Mouse (Mus musculus): ENCODE results near the gene Cfap46. TPM values are rescaled to one million over a fixed set of nuclear protein-coding genes. Genes with fewer than 3 reads are reported as not detected.

The Cfap46 gene
- 1.6 and 2.4 TPM in 2 replicates for polyA plus RNA-seq (2012; rRNA removed)

DNA sequence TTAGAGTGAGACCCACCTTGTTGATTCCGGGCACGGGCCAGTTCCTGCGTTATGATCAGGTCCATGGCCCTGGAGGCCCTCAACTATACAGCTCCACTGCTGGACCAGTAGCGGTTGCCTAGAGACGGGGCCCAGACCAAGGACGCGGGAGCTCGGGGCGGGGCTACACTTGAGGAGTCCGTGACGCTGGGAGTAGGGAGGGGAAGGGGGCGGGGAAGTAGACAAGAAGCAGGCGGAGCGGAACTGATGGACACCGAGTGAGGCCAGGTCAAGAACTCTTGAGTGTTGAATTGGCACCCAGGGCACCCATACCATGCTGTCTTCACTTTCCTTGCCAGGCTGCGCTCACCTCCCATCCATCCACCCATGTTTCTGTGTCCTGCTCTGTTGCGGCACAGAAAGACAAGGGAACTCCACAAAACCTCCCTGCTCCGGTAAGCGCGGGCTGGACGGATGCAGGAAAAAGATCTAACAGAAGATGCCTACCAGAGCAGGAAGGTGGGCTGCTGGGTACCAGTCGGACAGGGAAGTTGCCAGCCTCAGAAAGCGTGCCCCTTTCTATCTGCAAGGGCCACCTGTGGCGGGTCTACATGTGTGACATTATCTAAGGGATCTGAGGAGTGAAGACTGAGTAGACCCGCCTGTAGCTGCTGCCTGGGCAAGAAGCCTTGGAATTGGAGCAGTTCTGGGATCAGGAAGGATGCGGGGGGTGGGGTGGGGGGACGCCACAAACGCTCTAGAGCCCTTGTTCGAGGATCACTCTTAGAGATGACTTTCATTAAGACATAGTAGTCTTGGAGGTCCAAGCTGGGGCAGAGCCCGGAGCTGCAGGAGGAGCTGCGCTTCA lies at the start of gene Cfap46:
Gene Cfap46 (minus strand): TSS at position 112 of the 847 bp plus-strand sequence.
- no peak for DNase-seq (ENCODE audit: low read depth)

DNA sequence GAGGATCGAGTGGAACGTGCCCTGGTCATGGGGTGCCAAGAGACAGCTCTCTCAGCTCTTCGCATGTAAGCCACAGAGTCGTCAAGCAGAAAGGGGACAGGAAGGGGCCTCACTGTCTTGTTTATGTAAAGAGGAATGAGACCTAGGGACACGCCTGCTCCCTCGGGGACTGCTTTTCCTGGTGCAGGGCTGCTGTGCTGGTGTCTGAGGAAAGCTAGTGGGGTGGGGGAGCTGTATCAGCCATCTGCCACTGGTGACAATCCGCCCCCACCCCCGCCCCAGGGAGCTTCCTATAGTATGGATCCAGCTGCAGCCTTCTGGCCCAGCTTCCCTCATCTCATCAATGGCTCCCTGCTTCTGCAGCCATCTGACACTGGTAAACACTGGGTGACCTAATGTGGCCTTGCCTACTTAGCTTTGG lies 47.7 kb upstream of the Cfap46 start:
- no peak for DNase-seq (ENCODE audit: low read depth)

DNA sequence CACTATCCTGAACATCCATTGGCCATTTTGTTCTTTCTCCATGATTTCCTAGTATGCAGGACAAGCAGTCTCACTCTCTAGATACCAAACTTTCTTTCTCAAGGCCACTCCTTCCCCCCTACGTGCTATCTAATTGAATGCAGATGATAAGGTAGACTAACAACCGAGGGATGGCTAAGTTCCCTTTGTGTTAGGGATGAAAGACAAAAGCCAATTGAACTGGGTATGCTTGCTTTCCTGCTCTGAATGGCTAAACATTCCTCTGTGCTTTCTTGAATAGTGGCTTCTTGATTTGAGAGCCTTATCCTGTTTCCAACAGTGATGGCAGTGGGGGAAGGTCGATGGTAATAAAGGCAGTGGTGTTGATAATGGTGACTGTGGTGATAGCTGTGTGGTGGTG lies 43.5 kb upstream of the Cfap46 start:
- no peak for DNase-seq (ENCODE audit: low read depth)

DNA sequence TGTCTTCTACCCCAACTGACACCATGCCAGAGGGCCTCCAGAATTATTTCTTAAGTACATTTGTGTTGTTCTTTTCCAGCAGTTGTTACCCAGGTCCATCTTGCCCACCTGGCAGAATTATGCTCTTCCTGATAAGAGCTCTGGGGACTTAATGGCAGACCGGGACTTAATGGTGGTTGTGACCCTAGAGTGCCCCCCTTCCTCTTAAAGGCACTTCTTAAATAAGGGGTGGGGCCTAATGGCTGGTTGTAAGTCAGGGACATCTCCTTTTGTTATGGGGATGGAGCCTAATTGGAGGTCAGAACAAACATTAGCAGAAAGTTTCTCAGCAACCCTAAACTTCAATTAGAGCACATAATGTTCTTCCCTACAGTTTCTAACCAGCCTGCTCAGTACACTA lies 42.0 kb upstream of the Cfap46 start:
- no peak for DNase-seq (ENCODE audit: low read depth)

DNA sequence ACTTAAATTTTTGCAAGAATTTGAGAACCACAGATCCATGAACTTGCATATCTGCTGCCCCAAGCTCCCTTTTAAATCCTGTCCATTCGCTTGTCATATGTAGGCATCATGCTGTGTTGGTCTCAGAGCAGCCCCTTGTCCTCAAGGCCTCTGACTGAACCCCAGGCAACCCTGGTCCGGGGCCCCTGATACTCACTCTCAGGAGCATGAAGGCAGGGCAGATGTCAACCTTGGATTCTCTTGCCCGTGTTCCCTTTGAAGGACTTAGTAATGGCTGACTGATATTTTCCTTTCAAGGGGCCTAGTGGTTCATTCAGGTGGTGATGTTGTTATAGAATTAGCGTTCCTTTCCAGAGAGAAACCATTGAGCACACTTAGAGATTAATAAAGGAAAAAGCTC lies 40.4 kb upstream of the Cfap46 start:
- DNase-seq (ENCODE audit: low read depth): no peak

DNA sequence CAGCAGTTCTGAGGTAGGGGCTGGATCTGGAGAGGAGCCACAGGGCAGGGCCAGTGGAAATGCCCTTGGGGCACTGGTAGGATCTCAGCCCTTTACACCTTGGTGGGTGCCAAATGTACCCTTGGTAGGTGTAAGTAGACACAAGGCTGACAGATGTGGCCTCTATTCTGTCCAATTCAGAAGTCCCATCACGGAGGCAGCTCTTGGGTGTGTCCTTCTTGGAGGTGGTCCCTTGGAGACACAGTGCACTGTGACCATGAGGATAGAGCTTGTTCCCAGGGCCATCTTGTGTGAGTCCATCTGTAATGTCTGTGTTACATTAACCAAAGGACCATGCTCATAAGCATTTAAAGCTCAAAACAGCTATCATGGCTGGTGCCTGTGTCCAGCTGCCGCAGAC lies 37.6 kb upstream of the Cfap46 start:
- no peak for DNase-seq (ENCODE audit: low read depth)

DNA sequence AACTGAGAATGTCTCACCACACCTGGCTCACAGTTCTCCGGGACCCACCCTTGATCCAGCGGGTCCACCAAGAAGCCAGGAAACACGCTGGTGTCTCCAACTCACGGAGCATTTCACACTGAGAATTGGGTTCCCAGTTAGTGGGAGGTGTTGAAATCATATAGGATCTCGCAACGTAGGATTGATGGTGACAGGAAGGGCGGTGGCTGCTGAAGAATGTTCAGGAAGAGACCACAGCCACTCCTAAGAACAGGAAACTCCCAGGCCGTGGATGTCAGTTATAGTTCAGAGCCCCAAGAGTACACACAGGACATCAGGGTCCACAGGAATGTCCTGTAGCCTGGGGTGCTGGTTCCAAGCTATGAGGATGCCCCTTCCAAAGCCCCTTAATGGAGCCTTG lies 34.2 kb upstream of the Cfap46 start:
- DNase-seq (ENCODE audit: low read depth): no peak

DNA sequence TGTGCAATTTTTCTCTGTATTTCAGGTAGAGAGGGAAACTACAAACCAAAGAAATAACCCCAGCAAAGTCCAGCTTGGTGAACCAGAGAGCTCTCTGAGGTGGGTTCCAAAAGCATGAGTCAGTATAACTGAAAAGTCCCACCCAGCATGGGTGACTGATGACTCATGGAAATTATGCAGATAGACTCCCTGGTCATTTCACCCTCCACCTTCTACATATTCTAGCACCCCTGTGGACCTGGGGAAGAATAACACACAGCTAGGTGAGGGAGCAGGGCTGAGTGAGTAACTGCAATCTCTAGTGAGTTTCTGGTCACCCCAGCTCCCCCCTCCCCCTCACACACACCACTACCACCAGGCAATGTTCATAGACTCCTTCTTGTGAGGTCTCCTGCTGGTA lies 28.2 kb upstream of the Cfap46 start:
- DNase-seq (ENCODE audit: low read depth): no peak

DNA sequence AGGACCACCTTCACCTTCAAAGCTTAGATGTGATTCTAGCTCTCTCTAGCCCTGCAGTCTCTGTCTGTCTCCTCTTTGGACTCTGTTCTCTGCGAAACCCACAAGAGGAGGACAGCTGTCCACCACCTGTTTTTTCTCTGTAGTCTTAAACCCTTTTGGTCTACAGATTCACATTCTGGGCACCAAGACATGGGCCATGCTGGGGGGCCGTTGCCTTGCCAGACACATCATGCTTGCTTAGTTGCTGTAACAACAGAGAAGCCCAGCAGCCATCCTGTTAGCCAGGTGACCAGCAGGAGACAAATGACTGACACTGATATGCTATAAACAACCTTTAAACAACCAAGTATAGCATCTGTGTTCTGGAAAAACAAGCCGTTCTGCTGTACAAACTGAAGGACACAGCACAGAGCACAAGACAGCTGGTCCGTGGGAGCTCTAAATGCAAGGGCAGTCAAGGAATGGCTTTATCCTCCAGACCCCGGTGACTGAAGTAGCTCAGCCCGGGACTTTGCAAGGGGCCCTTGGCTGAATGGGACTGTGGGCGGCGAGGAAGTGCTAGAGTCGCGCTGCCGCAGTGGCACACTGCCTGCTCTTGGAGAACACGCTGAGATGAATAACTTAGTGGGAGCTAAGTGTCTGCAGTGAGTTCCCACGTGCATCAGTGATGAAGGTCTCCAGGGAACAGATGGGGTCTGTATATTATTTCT lies 22.9 kb upstream of the Cfap46 start:
- no peak for DNase-seq (ENCODE audit: low read depth)

DNA sequence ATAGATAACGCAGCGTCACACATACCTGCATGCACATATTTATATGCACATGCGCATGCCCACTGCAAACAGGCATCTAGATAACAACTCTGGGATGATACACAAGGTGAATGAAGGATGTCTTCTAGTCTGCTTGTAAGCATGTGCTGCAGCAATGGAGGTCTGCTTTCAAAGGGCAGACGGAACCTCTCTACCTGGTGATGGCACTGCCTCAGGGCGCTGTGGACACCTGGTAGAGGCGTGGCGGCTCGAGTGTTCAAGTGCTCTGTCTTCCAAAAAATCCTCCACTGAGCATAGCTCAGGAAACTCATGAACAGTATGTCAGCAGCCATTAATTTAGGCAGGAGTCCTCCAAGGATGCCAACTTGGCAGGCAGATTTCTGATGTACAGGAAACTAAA lies 22.2 kb upstream of the Cfap46 start:
- no peak for DNase-seq (ENCODE audit: low read depth)

DNA sequence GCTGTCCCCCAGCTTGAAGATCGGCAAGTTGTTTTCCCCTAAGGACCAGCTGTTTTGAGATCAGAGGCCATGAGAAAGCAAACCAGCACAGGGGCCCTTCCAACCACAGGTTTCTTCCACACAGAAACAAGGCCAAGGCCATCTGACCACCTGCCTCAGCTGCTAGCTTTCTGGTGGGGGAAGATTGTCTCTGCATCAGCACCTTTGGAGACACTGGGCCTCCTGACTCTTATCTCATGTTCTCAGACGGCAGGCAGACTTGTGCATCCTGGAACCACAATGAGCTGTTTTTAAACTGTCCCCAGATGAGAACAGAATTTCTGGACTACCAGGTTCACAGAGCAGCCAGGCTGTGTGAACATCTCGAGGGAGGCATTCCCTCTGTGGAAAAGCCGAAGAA lies 21.5 kb upstream of the Cfap46 start:
- no peak for DNase-seq (ENCODE audit: low read depth)

DNA sequence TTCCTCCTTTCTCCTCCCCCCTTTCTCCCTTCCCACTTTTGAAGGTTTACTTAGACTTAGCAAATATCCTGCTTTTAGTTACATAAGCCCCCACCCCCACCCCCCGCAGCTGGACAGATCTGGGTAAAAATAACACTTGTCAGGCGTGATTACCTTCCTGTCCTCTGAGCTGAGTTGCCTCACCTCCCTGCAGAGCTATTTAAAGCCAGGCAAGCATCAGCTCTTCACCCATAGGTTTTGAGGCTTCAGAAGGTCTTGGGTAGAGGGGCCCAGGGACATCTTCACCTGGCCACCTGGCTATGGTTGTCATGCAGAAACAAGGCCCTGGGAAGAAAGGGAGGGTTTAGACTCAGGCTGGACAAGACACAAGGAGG lies 20.2 kb upstream of the Cfap46 start:
- no peak for DNase-seq (ENCODE audit: low read depth)

DNA sequence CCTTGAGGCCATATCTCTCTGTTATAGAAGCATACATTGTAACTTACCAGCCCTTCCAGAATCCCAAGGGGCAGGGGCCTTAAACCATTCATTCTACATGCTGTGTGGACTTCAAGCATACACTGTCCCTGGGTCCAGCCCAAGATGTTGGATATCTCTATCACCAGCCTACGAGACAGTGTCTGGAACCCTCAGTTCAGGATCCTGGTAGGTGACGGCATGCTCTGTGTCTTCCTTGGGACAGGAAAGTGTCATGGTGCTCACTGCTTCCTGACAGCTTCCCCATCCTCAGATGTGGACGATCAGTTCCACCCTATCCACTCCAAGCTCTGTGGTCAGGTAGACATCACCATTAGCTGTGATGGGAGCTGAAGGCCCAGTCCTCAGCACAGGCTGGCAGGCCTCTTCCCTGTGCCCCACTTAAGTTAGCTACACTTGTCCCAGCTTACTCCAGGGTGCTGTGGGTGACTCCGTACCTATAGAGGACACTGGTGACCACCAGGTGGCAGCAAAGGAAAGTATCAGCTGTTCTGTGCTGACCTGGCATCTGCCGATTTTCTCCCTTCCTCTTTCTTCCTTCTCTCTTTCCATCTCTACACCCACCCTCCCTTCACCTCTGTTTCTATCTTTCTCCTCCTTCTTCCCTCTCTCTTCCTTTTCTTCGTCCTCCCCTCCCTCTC lies 19.7 kb upstream of the Cfap46 start:
- no peak for DNase-seq (ENCODE audit: low read depth)

DNA sequence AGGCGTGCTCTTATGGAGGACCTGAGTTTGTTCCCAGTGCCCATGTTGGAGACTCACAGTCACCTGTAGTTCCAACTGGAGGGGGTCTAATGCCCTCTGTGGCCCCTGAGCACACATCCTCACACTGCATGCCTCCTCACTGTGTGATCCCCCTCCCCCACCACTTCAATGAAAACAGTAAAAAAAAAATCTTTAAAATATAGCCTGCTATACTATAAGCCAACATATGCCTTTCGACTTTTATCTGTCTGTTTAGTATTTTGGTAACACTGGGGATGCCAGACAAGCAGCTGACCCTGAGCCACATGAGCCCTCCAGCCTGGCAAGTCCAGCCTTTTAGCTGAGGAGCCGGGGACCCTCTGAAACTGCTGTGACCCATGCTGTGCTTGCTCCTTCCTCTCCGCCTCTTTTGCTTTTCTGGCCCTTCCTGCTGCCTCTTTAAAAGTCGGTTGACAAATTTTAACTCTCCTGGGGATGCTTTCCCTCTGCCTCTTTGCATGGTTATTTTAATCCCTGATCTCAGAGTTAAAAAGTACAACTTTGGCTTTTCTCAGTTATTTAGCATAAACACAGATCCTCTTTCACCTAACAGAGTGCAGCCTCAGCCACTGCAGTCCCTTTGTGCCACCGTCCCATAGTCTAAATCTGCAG lies 18.2 kb upstream of the Cfap46 start:
- DNase-seq (ENCODE audit: low read depth): no peak

DNA sequence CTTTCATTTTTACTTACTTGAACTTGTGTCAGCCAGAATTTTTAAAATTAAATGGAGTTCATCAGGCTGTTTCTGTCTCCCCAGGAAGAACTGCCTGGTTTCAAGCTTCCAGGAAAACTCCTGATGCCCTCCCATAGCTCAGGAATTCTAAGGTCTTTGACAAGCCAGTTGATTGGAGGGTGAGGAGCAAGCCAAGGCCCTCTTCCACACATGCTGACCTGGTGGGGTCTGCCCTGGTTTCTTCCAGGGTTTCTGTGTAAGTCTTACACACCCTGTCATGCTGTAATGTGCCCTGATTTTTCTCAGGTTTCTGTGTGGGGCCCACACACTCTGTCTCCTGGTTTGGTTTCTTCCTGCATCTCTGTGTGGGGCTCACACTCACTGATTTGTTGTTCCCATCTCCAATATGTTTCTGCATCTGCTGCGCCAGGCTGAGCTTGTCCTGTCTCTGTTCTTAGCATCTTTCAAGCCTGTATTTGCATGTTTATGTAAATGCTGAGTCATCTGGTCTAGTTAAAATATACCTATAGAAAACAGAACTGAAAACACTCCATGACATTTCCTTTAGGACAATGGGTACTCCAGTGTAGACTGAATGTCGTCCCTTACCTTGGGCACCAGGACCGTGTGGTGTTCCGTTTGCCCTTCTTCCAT lies 9.2 kb upstream of the Cfap46 start:
- no peak for DNase-seq (ENCODE audit: low read depth)

DNA sequence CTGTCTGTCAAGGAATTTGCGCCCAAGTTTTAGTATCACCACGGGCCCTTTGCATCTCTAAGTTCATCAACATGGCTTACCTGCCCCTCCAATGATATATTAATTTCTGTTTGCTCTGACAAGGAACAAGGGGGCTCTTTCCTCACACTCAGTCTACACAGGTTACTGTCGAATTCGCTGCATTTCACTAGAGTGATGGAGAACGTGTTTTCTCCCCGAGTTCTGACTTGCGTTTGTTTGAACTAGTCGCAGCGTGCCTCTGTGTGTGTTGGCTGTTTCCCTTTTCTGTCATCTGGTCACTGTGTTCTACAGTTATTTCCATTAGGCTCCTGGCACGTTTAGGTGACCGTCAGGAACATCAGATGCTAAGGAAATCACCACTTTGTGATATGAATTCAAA lies 8.6 kb upstream of the Cfap46 start:
- DNase-seq (ENCODE audit: low read depth): no peak

DNA sequence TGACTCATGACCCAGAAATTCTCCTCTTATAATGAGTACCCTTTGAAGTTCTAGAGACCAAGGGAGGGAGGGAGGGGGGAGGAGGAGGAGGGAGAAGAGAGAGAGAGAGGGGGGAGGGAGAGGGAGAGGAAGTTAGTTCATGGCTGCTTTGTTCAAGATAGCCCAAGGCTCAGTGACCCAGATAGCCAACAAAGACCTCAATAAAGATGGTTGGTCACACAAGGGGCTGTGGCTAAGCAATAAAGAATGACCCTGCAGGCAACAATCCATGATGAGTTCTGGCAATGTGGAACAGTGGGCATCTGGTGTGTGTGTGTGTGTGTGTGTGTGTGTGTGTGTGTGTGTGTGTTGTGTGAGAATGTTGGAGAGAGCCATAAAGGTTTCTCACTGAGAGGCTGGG lies 1.7 kb upstream of the Cfap46 start:
- no peak for DNase-seq (ENCODE audit: low read depth)

DNA sequence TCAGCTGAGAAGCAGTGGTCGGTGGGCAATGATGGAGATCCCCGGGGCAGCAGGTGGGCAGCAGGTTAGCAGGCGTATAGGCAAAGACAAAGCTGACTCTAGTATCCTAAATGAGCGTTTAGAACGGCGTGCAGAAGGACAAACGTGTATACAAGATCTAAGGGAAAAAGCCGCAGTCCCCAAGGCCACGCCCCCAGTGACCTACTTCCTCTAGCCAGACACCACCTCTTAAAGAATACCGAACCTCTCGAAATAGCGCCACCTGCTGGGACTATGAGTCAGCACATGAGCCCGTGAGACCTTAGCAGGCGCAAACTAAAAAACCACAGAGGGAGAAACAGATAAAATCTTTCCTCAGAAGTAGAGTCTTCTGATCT lies 924 bp upstream of the Cfap46 start:
- no peak for DNase-seq (ENCODE audit: low read depth)

DNA sequence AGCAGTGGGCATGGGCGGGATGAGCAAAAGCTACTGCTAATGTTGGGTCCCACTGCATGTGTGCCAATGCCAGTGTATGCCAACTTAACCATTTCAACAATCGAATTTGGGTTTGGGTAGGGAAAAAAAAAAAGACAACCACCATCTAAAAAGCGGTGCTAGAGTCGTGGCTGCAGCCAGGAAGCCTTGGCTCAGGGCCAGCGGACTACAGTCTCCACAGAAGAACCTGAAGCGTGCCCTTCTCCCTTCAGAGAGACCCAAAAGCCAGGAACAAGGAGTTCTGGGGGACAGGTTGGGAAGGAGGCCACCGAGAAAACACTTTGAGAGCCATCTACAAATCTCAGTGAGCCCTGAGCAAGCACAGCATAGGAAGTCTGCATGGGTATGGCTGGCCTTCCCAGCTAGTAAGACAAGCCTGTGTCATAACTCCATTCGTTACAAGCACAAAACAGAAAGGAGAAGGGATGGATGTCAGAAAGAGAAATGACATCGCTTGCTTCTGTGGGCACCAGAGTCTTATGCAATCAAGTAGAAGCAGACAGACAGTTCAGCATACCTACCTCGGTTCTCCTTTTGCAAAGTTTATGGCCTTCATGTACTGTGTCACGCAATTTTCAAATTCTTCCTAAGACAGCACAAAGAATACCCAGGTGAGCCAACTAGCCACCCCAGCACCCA lies 1.6 kb downstream of the Cfap46 start:
- DNase-seq (ENCODE audit: low read depth): no peak

DNA sequence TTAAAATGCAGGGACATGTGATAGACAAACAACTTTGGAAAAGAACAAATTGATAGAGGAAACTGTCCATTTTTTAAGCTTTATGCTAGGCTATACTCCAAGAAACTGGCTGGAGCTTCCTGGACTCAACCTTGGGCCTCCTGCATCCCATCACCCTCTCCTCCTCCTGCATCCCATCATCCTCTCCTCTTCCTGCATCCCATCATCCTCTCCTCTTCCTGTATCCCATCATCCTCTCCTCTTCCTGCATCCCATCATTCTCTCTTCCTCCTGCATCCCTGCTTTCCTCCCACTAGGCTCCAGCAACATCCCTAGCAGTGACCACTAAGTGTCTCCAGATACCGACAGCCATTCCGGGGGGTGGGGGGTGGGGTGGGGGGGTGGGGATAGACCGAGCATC lies 7.2 kb downstream of the Cfap46 start:
- DNase-seq (ENCODE audit: low read depth): no peak

DNA sequence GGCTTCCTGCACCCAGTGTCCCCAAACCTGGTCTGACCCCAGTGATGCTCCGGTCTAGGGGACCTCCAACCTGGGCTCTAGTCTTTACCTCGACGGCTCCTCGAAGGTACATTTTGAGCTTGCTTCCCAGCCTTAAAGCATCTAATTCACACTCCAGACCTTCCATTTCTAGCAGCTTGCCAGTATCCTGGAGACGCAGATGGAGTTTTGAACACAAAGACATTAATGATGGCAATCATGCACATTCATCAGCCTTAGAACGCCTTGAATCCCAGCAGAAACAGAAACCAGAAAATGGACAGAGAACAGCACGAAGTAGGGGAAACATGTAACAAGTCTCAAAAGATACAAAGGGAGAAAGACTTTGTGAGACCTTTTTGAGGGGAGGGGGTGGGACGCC lies 16.7 kb downstream of the Cfap46 start:
- no peak for DNase-seq (ENCODE audit: low read depth)

All from gonadal fat pad, adult 2 months (tissue).